Comparison of ENCODE assay signal across 8 mouse cellular contexts in genomic region chr10:54032316-54033092, GRCm38 (mm10). TPM values are rescaled to one million over a fixed set of nuclear protein-coding genes. Genes with fewer than 3 reads are reported as not detected.
A peak's percentile ranks its signal among the peaks of the same experiment; 100 is the strongest.
DNase-seq lines count a peak whose midpoint lies in the region.

No protein-coding gene starts in this region.

- peak; percentile 4 for DNase-seq in left cerebral cortex, postnatal 4 days
- no peak for DNase-seq in left cerebral cortex, postnatal 36 days (ENCODE audit: low spot score in 2 of 2)
- peak; percentile 50 for DNase-seq in gastrocnemius, postnatal 14 days
- DNase-seq in kidney, postnatal 14 days = peak; percentile 48
- peak; percentile 72 for DNase-seq in naive thymus-derived CD4-positive, alpha-beta T cell, adult 2 months (ENCODE audit: low read depth)
- no peak for DNase-seq in urinary bladder, postnatal 36 days (ENCODE audit: low spot score in 2 of 2)
- no peak for DNase-seq in right cerebral cortex, postnatal 4 days
- DNase-seq in layer of hippocampus, adult 9-11 months = no peak

- intact Hi-C loops in left cerebral cortex, postnatal 4 days (cut with DNase I) = no loop called here
- intact Hi-C loops in left cerebral cortex, postnatal 36 days (cut with DNase I) = no loop called here
- intact Hi-C loops in gastrocnemius, postnatal 14 days (cut with DNase I; ENCODE audit: low total_unique reads) = no loop called here

RNA-seq across cellular contexts. Expression of gene Man1a, which starts 43.9 kb away (rescaled TPM):
- 10 to 100 TPM; 21.1 to 21.7 TPM for total RNA-seq in left cerebral cortex, postnatal 4 days (2021)
- 10 to 100 TPM; 28.5 TPM for total RNA-seq in left cerebral cortex, postnatal 36 days (2021)
- total RNA-seq in gastrocnemius, postnatal 14 days (2021) = 10 to 100 TPM; 15.4 to 18.1 TPM

Comparison
In these comparisons a context has a peak if more than half of its experiments do, and no peak if none do; other contexts are left out.
1. DNase-seq: peak in left cerebral cortex, postnatal 4 days (single experiment), gastrocnemius, postnatal 14 days (single experiment), kidney, postnatal 14 days (single experiment) and naive thymus-derived CD4-positive, alpha-beta T cell, adult 2 months (single experiment); none in left cerebral cortex, postnatal 36 days (0 of 2), urinary bladder, postnatal 36 days (0 of 2), right cerebral cortex, postnatal 4 days (single experiment) and layer of hippocampus, adult 9-11 months (single experiment).